Mouse (Mus musculus): ENCODE measurements at regions not wholly inside any gene's neighbourhood (a gene's known extent, or its start where the extent isn't known, plus 50 kb on each side); places are given as distances from the start of the nearest gene placed in this dataset.

GRCm38 (mm10) chr2:179386871-179387270 is 55.4 kb upstream of the Cdh4 start:
- Histone ChIP-seq H3K9me3 (ENCODE audit: control insufficient read depth, low read length) (no peaks in the 10 kb centered on the region), H3K4me3 (ENCODE audit: low read depth, low read length) (no peak overlapping the region), H3K9ac (ENCODE audit: low read length) (no peak overlapping the region), H3K4me2 (replicated peaks; ENCODE audit: low read depth) (no peak overlapping the region), H3K36me3 (ENCODE audit: control insufficient read depth, insufficient read depth, low read length) (no peaks in the 10 kb centered on the region), H3K4me1 (replicated peaks; ENCODE audit: control insufficient read depth, insufficient read depth) (no peaks in the 10 kb centered on the region), H3K27ac (replicated peaks) (no peak overlapping the region), H3K27me3 (ENCODE audit: control insufficient read depth, insufficient read depth, low read length) (no peaks in the 10 kb centered on the region)
- DNase-seq (ENCODE audit: low spot score), result no peak
- ATAC-seq (ENCODE audit: low FRiP score, low TSS enrichment), result no peak
- WGBS, result 78% methylated on average over 6 of the region's 6 CpGs
- TF ChIP-seq EP300 (optimal IDR thresholded peaks at IDR 0.05) (no peak), CTCF (IDR thresholded peaks at IDR 0.05; ENCODE audit: low read depth) (no peak)

- no peak overlapping the region for H3K9ac ChIP-seq (ENCODE audit: low read length)
- peak; percentile 40; the same call in 1 of the 2 replicates for ATAC-seq (ENCODE audit: low FRiP score, low TSS enrichment)
- 34% methylated on average over 4 of the region's 4 CpGs for WGBS
- no peaks in the 10 kb centered on the region for H3K4me1 ChIP-seq (replicated peaks; ENCODE audit: control insufficient read depth, insufficient read depth)
- 0 out of 2 replicates have a peak overlapping the region, but pooled peaks have one; percentile 8 for H3K27ac ChIP-seq (replicated peaks)
- no peaks in the 10 kb centered on the region for H3K36me3 ChIP-seq (ENCODE audit: control insufficient read depth, insufficient read depth, low read length)
- no peak overlapping the region for H3K4me3 ChIP-seq (ENCODE audit: low read depth, low read length)
- H3K9me3 ChIP-seq (ENCODE audit: control insufficient read depth, low read length), result no peaks in the 10 kb centered on the region
- no peaks in the 10 kb centered on the region for H3K27me3 ChIP-seq (ENCODE audit: control insufficient read depth, insufficient read depth, low read length)
- no peak for DNase-seq (ENCODE audit: low spot score)
- no peak overlapping the region for H3K4me2 ChIP-seq (replicated peaks; ENCODE audit: low read depth)
- TF ChIP-seq CTCF (IDR thresholded peaks at IDR 0.05; ENCODE audit: low read depth), result no peak
- no peak for TF ChIP-seq EP300 (optimal IDR thresholded peaks at IDR 0.05)
These were observed 51.7 kb upstream of the Cdh4 start for GRCm38 (mm10) chr2:179390486-179390885.

DNA sequence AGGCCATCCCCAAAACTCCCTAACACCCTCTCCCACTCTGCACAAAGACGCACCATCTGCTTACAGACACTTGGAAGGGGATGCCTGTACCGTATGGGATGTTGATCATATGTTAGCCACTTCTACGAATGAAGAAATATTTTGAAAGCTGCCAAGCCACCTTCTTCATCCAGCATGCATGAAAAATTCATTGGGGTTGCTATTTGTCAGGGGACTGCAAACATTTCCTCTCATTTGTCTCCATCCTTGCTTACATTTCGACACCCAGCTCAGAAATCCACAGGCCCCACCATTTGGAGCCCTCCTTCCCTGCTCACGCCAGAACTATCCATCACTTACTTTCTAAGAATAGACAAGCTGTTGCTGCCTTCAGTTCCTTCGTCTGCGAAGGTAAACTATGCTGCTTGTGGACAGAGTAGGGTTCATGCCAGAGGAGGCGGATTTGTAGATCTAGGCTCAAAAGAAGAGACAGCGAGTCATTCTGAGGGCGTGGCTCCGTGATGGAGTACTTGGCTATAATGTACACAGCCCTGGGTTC is 51.2 kb upstream of the Cdh4 start:
- Histone ChIP-seq H3K9me3 (ENCODE audit: control insufficient read depth, low read length) (no peaks in the 10 kb centered on the region), H3K36me3 (ENCODE audit: control insufficient read depth, insufficient read depth, low read length) (no peaks in the 10 kb centered on the region), H3K27ac (replicated peaks) (0 out of 2 replicates have a peak overlapping the region, but pooled peaks have one; percentile 8), H3K27me3 (ENCODE audit: control insufficient read depth, insufficient read depth, low read length) (no peaks in the 10 kb centered on the region), H3K9ac (ENCODE audit: low read length) (no peak overlapping the region), H3K4me3 (ENCODE audit: low read depth, low read length) (no peak overlapping the region), H3K4me1 (replicated peaks; ENCODE audit: control insufficient read depth, insufficient read depth) (no peaks in the 10 kb centered on the region), H3K4me2 (replicated peaks; ENCODE audit: low read depth) (no peak overlapping the region)
- ATAC-seq (ENCODE audit: low FRiP score, low TSS enrichment) (peak; percentile 70; the same call in 1 of the 2 replicates), DNase-seq (ENCODE audit: low spot score) (peak; percentile 34)
- WGBS, result 12% methylated on average over 11 of the region's 11 CpGs
- TF ChIP-seq CTCF (IDR thresholded peaks at IDR 0.05; ENCODE audit: low read depth) (no peak), EP300 (optimal IDR thresholded peaks at IDR 0.05) (no peak)
